Mouse (Mus musculus) left cerebral cortex, postnatal 14 days (tissue): ENCODE data around the gene Zdhhc25. TPM values are rescaled to one million over a fixed set of nuclear protein-coding genes. Genes with fewer than 3 reads are reported as not detected.
A peak's percentile ranks its signal among the peaks of the same experiment; 100 is the strongest.

ENCODE experiments used
- DNase-seq, 2 experiments: peaks; one replicate each; pipeline ENCODE4 v3.0.0; 2021 to 2022; ENCODE audit warnings: low spot score in 2 of 2, mixed read lengths in 1 of 2
- intact Hi-C: fragments of 180-260 bp; cut with DNase I; formaldehyde crosslinking; loops from one replicate; pipeline ENCODE4 v1.15.1; 2025
- long read RNA-seq, 2 experiments: library from polyadenylated mRNA; stranded (forward); transcript quantifications; one replicate each; pipeline ENCODE4 v2.0.0; 2021
- total RNA-seq, 2 experiments: library from RNA; stranded (reverse); gene quantifications; 2 replicates each; pipeline ENCODE4 v1.2.3; 2021

The Zdhhc25 gene
- not detected for total RNA-seq
- long read RNA-seq, experiment 1 = 0 reads
- long read RNA-seq, experiment 2 = 0 reads

- DNase-seq = no peak
- intact Hi-C loops = no loop called here
Measured at GRCm38 (mm10) chr15:88600002-88600401, at the start of gene Zdhhc25. Gene Zdhhc25, plus strand, starts transcription at chr15:88600302.

GRCm38 (mm10) chr15:88552852-88553251 is 47.2 kb upstream of the Zdhhc25 start:
- peak in 1 of 2 experiments; percentile 26 for DNase-seq
- intact Hi-C loops = loop anchor here (10.0 kb wide), 1 partner anchor 102 kb away; no protein-coding TSS in a partner anchor

- intact Hi-C loops = loop anchor here (10.0 kb wide), 1 partner anchor 99 kb away; no protein-coding TSS in a partner anchor
- DNase-seq = peak; percentile 36 to 39
Measured at GRCm38 (mm10) chr15:88555476-88555875, 44.6 kb upstream of the Zdhhc25 start.

- no peak for DNase-seq
- intact Hi-C loops = no loop called here
Measured at GRCm38 (mm10) chr15:88560637-88561036, 39.5 kb upstream of the Zdhhc25 start.

GRCm38 (mm10) chr15:88561058-88561730 is 38.9 kb upstream of the Zdhhc25 start:
- intact Hi-C loops = no loop called here
- DNase-seq = peak in 1 of 2 experiments; percentile 28

- no peak for DNase-seq
- intact Hi-C loops = no loop called here
Measured at GRCm38 (mm10) chr15:88565307-88565706, 34.8 kb upstream of the Zdhhc25 start.

GRCm38 (mm10) chr15:88565806-88566205 is 34.3 kb upstream of the Zdhhc25 start:
- DNase-seq = no peak
- intact Hi-C loops = no loop called here

- DNase-seq = no peak
- intact Hi-C loops = no loop called here
Measured at GRCm38 (mm10) chr15:88570697-88571096, 29.4 kb upstream of the Zdhhc25 start.

GRCm38 (mm10) chr15:88579461-88579860 is 20.6 kb upstream of the Zdhhc25 start:
- DNase-seq = no peak
- intact Hi-C loops = no loop called here

- no peak for DNase-seq
- intact Hi-C loops = no loop called here
Measured at GRCm38 (mm10) chr15:88602496-88602895, 2.4 kb downstream of the Zdhhc25 start.

GRCm38 (mm10) chr15:88603091-88603732 is 3.1 kb downstream of the Zdhhc25 start:
- intact Hi-C loops = no loop called here
- DNase-seq = no peak

- intact Hi-C loops = no loop called here
- DNase-seq = no peak
Measured at GRCm38 (mm10) chr15:88603733-88604119, 3.6 kb downstream of the Zdhhc25 start.

GRCm38 (mm10) chr15:88604669-88605414 is 4.7 kb downstream of the Zdhhc25 start:
- intact Hi-C loops = no loop called here
- no peak for DNase-seq

- DNase-seq = no peak
- intact Hi-C loops = no loop called here
Measured at GRCm38 (mm10) chr15:88605415-88605785, 5.3 kb downstream of the Zdhhc25 start.

GRCm38 (mm10) chr15:88617125-88617524 is 17.0 kb downstream of the Zdhhc25 start:
- DNase-seq = no peak
- intact Hi-C loops = no loop called here

GRCm38 (mm10) chr15:88618008-88618773 is 18.1 kb downstream of the Zdhhc25 start:
- peak; percentile 39 to 53 for DNase-seq
- intact Hi-C loops = no loop called here

GRCm38 (mm10) chr15:88620017-88620416 is 19.9 kb downstream of the Zdhhc25 start:
- intact Hi-C loops = no loop called here
- no peak for DNase-seq

GRCm38 (mm10) chr15:88623891-88624290 is 23.8 kb downstream of the Zdhhc25 start:
- no peak for DNase-seq
- intact Hi-C loops = no loop called here

GRCm38 (mm10) chr15:88624874-88625277 is 24.8 kb downstream of the Zdhhc25 start:
- no peak for DNase-seq
- intact Hi-C loops = no loop called here
